Mouse (Mus musculus) neural tube, embryonic 15.5 days (tissue): ENCODE measurements around the gene Pccb. TPM values are rescaled to one million over a fixed set of nuclear protein-coding genes. Genes with fewer than 3 reads are reported as not detected.
A peak's percentile ranks its signal among the peaks of the same experiment; 100 is the strongest.

ENCODE experiments used
- ATAC-seq: fragments of 200-750 bp; cut with Nextera tagmentation; 2 replicates; pipeline ENCODE4 v1.8.0; 2017; ENCODE audit warnings: mild to moderate bottlenecking, moderate TSS enrichment, moderate library complexity; ENCODE audit not compliant: low FRiP score
- H3K27ac ChIP-seq: fragments of 300-500 bp; sonication (generic); replicated peaks from 2 replicates; pipeline ENCODE4 v1.5.1; 2015; ENCODE audit warnings: mild to moderate bottlenecking, inconsistent platforms
- H3K27me3 ChIP-seq: fragments of 300-500 bp; sonication (generic); replicated peaks from 2 replicates; pipeline ENCODE4 v1.6.1; 2015; ENCODE audit warnings: inconsistent platforms
- H3K36me3 ChIP-seq: fragments of 300-500 bp; sonication (generic); 2 replicates; pipeline ENCODE4 v1.6.1; 2015; ENCODE audit warnings: inconsistent platforms
- H3K4me1 ChIP-seq: fragments of 300-500 bp; sonication (generic); 2 replicates; pipeline ENCODE4 v1.6.1; 2015; ENCODE audit warnings: inconsistent platforms
- H3K4me2 ChIP-seq: fragments of 300-500 bp; sonication (generic); 2 replicates; pipeline ENCODE4 v1.6.1; 2015; ENCODE audit warnings: inconsistent platforms, mild to moderate bottlenecking, moderate library complexity
- H3K4me3 ChIP-seq: fragments of 300-500 bp; sonication (generic); replicated peaks from 2 replicates; pipeline ENCODE4 v1.5.1; 2015; ENCODE audit warnings: mild to moderate bottlenecking, inconsistent platforms
- H3K9ac ChIP-seq: fragments of 300-500 bp; sonication (generic); replicated peaks from 2 replicates; pipeline ENCODE4 v1.6.1; 2015; ENCODE audit warnings: mild to moderate bottlenecking, inconsistent platforms
- H3K9me3 ChIP-seq: fragments of 300-500 bp; sonication (generic); replicated peaks from 2 replicates; pipeline ENCODE4 v1.6.1; 2016; ENCODE audit warnings: inconsistent platforms
- WGBS: fragments of 180-500 bp; shearing (Covaris S2); methylation state at CpG from one replicate; pipeline ENCODE4 v1.1.7; 2015; ENCODE audit warnings: mixed read lengths; 5-methylcytosine and 5-hydroxymethylcytosine counted together
- polyA plus RNA-seq: library from polyadenylated mRNA; unstranded; fragments of >200 nt; fragmentation: Nextera tagmentation; extraction: Ambion mirVana; gene quantifications from 2 replicates; pipeline ENCODE4 v1.2.1, GENCODE M21; 2015

Gene Pccb
- polyA plus RNA-seq, 1 experiment from 2014 or later = 27.0 TPM

- ATAC-seq = peak; percentile 95
- Histone ChIP-seq H3K9me3 (no peaks in the 10 kb centered on the region), H3K36me3 (no peaks in the 10 kb centered on the region), H3K9ac (peak overlapping the region; percentile 80), H3K4me3 (peak overlapping the region; percentile 71), H3K27ac (peak overlapping the region; percentile 96), H3K27me3 (no peaks in the 10 kb centered on the region), H3K4me2 (peak overlapping the region; percentile 72), H3K4me1 (peaks cover 19% of the 10 kb centered on the region)
- WGBS = 2% methylated on average over 56 of the region's 65 CpGs
These were observed 38.6 kb upstream of the Pccb start for GRCm38 (mm10) chr9:101073041-101073986.

GRCm38 (mm10) chr9:101072506-101072905 lies 37.8 kb upstream of the Pccb start:
- H3K9me3 ChIP-seq = no peaks in the 10 kb centered on the region
- H3K4me1 ChIP-seq = peaks cover 13% of the 10 kb centered on the region
- H3K36me3 ChIP-seq = no peaks in the 10 kb centered on the region
- H3K27me3 ChIP-seq = no peaks in the 10 kb centered on the region
- no peak overlapping the region for H3K27ac ChIP-seq
- ATAC-seq = no peak
- no peak overlapping the region; the same call in 1 of the 2 replicates for H3K9ac ChIP-seq
- 48% methylated on average over 5 of the region's 5 CpGs for WGBS
- no peak overlapping the region for H3K4me3 ChIP-seq
- H3K4me2 ChIP-seq = peak overlapping the region; percentile 72; the same call in 1 of the 2 replicates

GRCm38 (mm10) chr9:101069781-101070180 lies 35.1 kb upstream of the Pccb start:
- H3K9me3 ChIP-seq = no peaks in the 10 kb centered on the region
- H3K9ac ChIP-seq = no peak overlapping the region
- H3K4me2 ChIP-seq = no peak overlapping the region
- no peak overlapping the region for H3K27ac ChIP-seq
- H3K4me1 ChIP-seq = peaks cover 7% of the 10 kb centered on the region
- WGBS = 96% methylated on average over 3 of the region's 3 CpGs
- no peak overlapping the region for H3K4me3 ChIP-seq
- no peaks in the 10 kb centered on the region for H3K27me3 ChIP-seq
- no peak for ATAC-seq
- H3K36me3 ChIP-seq = no peaks in the 10 kb centered on the region

- H3K9ac ChIP-seq = no peak overlapping the region
- no peak overlapping the region for H3K4me3 ChIP-seq
- no peaks in the 10 kb centered on the region for H3K36me3 ChIP-seq
- no peaks in the 10 kb centered on the region for H3K9me3 ChIP-seq
- H3K4me1 ChIP-seq = 0 out of 2 replicates have a peak, but pooled peaks cover 2% of the 10 kb centered on the region
- ATAC-seq = no peak
- no peaks in the 10 kb centered on the region for H3K27me3 ChIP-seq
- H3K27ac ChIP-seq = no peak overlapping the region
- H3K4me2 ChIP-seq = no peak overlapping the region
- WGBS = 70% methylated on average over 3 of the region's 3 CpGs
These were observed 30.4 kb upstream of the Pccb start for GRCm38 (mm10) chr9:101065076-101065602.

- ATAC-seq = no peak
- H3K4me1 ChIP-seq = 0 out of 2 replicates have a peak, but pooled peaks cover 2% of the 10 kb centered on the region
- H3K27me3 ChIP-seq = no peaks in the 10 kb centered on the region
- no peak overlapping the region for H3K4me2 ChIP-seq
- H3K9me3 ChIP-seq = no peaks in the 10 kb centered on the region
- H3K36me3 ChIP-seq = no peaks in the 10 kb centered on the region
- no peak overlapping the region for H3K9ac ChIP-seq
- H3K27ac ChIP-seq = no peak overlapping the region
- H3K4me3 ChIP-seq = no peak overlapping the region
- WGBS = 53% methylated on average over 6 of the region's 6 CpGs
These were observed 27.6 kb upstream of the Pccb start for GRCm38 (mm10) chr9:101062253-101062780.

- Histone ChIP-seq H3K4me2 (no peak overlapping the region), H3K36me3 (no peaks in the 10 kb centered on the region), H3K27ac (no peak overlapping the region), H3K9ac (no peak overlapping the region), H3K27me3 (no peaks in the 10 kb centered on the region), H3K4me3 (no peak overlapping the region), H3K4me1 (0 out of 2 replicates have a peak, but pooled peaks cover 2% of the 10 kb centered on the region), H3K9me3 (no peaks in the 10 kb centered on the region)
- no peak for ATAC-seq
- WGBS = 75% methylated on average over 11 of the region's 11 CpGs
These were observed 26.3 kb upstream of the Pccb start for GRCm38 (mm10) chr9:101061035-101061434.

GRCm38 (mm10) chr9:101057156-101057555 lies 22.5 kb upstream of the Pccb start:
- 98% methylated on average over 4 of the region's 4 CpGs for WGBS
- H3K9ac ChIP-seq = no peak overlapping the region

GRCm38 (mm10) chr9:101053279-101053678 lies 18.6 kb upstream of the Pccb start:
- Histone ChIP-seq H3K36me3 (no peaks in the 10 kb centered on the region), H3K9ac (no peak overlapping the region), H3K4me2 (no peak overlapping the region), H3K4me3 (no peak overlapping the region), H3K27ac (no peak overlapping the region), H3K27me3 (no peaks in the 10 kb centered on the region), H3K4me1 (no peaks in the 10 kb centered on the region), H3K9me3 (no peaks in the 10 kb centered on the region)
- 75% methylated on average over 14 of the region's 14 CpGs for WGBS
- ATAC-seq = no peak

More at GRCm38 (mm10) chr9:101057156-101057555, 22.5 kb upstream of the Pccb start:
- Histone ChIP-seq H3K27me3 (no peaks in the 10 kb centered on the region), H3K4me1 (no peaks in the 10 kb centered on the region), H3K4me2 (no peak overlapping the region), H3K36me3 (no peaks in the 10 kb centered on the region), H3K27ac (no peak overlapping the region), H3K4me3 (no peak overlapping the region), H3K9me3 (no peaks in the 10 kb centered on the region)
- no peak for ATAC-seq

- 76% methylated on average over 6 of the region's 6 CpGs for whole genome bisulfite sequencing
- H3K4me1 ChIP-seq = no peaks in the 10 kb centered on the region
- no peak overlapping the region for H3K4me3 ChIP-seq
- H3K9me3 ChIP-seq = no peaks in the 10 kb centered on the region
- ATAC-seq = no peak
- no peak overlapping the region for H3K4me2 ChIP-seq
- no peaks in the 10 kb centered on the region for H3K27me3 ChIP-seq
- no peak overlapping the region for H3K9ac ChIP-seq
- no peaks in the 10 kb centered on the region for H3K36me3 ChIP-seq
- no peak overlapping the region for H3K27ac ChIP-seq
These were observed 18.0 kb upstream of the Pccb start for GRCm38 (mm10) chr9:101052691-101053090.

GRCm38 (mm10) chr9:101052007-101052406 lies 17.3 kb upstream of the Pccb start:
- no peak overlapping the region for H3K9ac ChIP-seq
- ATAC-seq = no peak
- no peaks in the 10 kb centered on the region for H3K9me3 ChIP-seq
- 96% methylated on average over 3 of the region's 3 CpGs for WGBS
- no peaks in the 10 kb centered on the region for H3K27me3 ChIP-seq
- H3K27ac ChIP-seq = no peak overlapping the region
- no peak overlapping the region for H3K4me3 ChIP-seq
- H3K4me1 ChIP-seq = no peaks in the 10 kb centered on the region
- no peak overlapping the region for H3K4me2 ChIP-seq
- no peaks in the 10 kb centered on the region for H3K36me3 ChIP-seq

- no peaks in the 10 kb centered on the region for H3K4me1 ChIP-seq
- no peaks in the 10 kb centered on the region for H3K27me3 ChIP-seq
- H3K4me2 ChIP-seq = no peak overlapping the region
- no peaks in the 10 kb centered on the region for H3K9me3 ChIP-seq
- WGBS = 51% methylated on average over 15 of the region's 15 CpGs
- no peak overlapping the region for H3K4me3 ChIP-seq
- ATAC-seq = no peak
- no peak overlapping the region for H3K9ac ChIP-seq
- H3K36me3 ChIP-seq = no peaks in the 10 kb centered on the region
- no peak overlapping the region for H3K27ac ChIP-seq
These were observed 11.1 kb upstream of the Pccb start for GRCm38 (mm10) chr9:101045710-101046338.
